Mouse (Mus musculus): ENCODE measurements around the gene Foxo3. TPM values are rescaled to one million over a fixed set of nuclear protein-coding genes. Genes with fewer than 3 reads are reported as not detected.

Gene Foxo3
- total RNA-seq, 1 experiment from 2014 or later = 68.2 TPM

GRCm38 (mm10) chr10:42177771-42178674, 98.5 kb downstream of the Foxo3 start:
- ATAC-seq (replicated peaks in 1 of 2; ENCODE audit: insufficient read depth in 1 of 2, low FRiP score in 2 of 2, low TSS enrichment in 1 of 2, low read depth in 1 of 2, poor library complexity in 2 of 2, severe bottlenecking in 2 of 2) = no peak

- ATAC-seq (replicated peaks in 1 of 2; ENCODE audit: insufficient read depth in 1 of 2, low FRiP score in 2 of 2, low TSS enrichment in 1 of 2, low read depth in 1 of 2, poor library complexity in 2 of 2, severe bottlenecking in 2 of 2) = no peak
These were observed 102.3 kb downstream of the Foxo3 start for GRCm38 (mm10) chr10:42174283-42174682.

GRCm38 (mm10) chr10:42173839-42174238, 102.7 kb downstream of the Foxo3 start:
- ATAC-seq (replicated peaks in 1 of 2; ENCODE audit: insufficient read depth in 1 of 2, low FRiP score in 2 of 2, low TSS enrichment in 1 of 2, low read depth in 1 of 2, poor library complexity in 2 of 2, severe bottlenecking in 2 of 2) = peak; percentile 27 to 33; a peak in 2 of 4 replicates

- ATAC-seq (replicated peaks in 1 of 2; ENCODE audit: insufficient read depth in 1 of 2, low FRiP score in 2 of 2, low TSS enrichment in 1 of 2, low read depth in 1 of 2, poor library complexity in 2 of 2, severe bottlenecking in 2 of 2) = peak in 1 of 2 experiments; percentile 29; a peak in 1 of 4 replicates
These were observed 105.6 kb downstream of the Foxo3 start for GRCm38 (mm10) chr10:42170889-42171347.

GRCm38 (mm10) chr10:42170201-42170600, 106.4 kb downstream of the Foxo3 start:
- ATAC-seq (replicated peaks in 1 of 2; ENCODE audit: insufficient read depth in 1 of 2, low FRiP score in 2 of 2, low TSS enrichment in 1 of 2, low read depth in 1 of 2, poor library complexity in 2 of 2, severe bottlenecking in 2 of 2) = no peak

- ATAC-seq (replicated peaks in 1 of 2; ENCODE audit: insufficient read depth in 1 of 2, low FRiP score in 2 of 2, low TSS enrichment in 1 of 2, low read depth in 1 of 2, poor library complexity in 2 of 2, severe bottlenecking in 2 of 2) = peak; percentile 27 to 45; a peak in 1 of 4 replicates
These were observed 121.8 kb downstream of the Foxo3 start for GRCm38 (mm10) chr10:42154727-42155126.

GRCm38 (mm10) chr10:42152426-42153205, 123.9 kb downstream of the Foxo3 start:
- peak; percentile 22 to 25; a peak in 2 of 4 replicates for ATAC-seq (replicated peaks in 1 of 2; ENCODE audit: insufficient read depth in 1 of 2, low FRiP score in 2 of 2, low TSS enrichment in 1 of 2, low read depth in 1 of 2, poor library complexity in 2 of 2, severe bottlenecking in 2 of 2)

GRCm38 (mm10) chr10:42149767-42150166, 126.8 kb downstream of the Foxo3 start:
- ATAC-seq (replicated peaks in 1 of 2; ENCODE audit: insufficient read depth in 1 of 2, low FRiP score in 2 of 2, low TSS enrichment in 1 of 2, low read depth in 1 of 2, poor library complexity in 2 of 2, severe bottlenecking in 2 of 2) = no peak

- ATAC-seq (replicated peaks in 1 of 2; ENCODE audit: insufficient read depth in 1 of 2, low FRiP score in 2 of 2, low TSS enrichment in 1 of 2, low read depth in 1 of 2, poor library complexity in 2 of 2, severe bottlenecking in 2 of 2) = no peak
These were observed 128.2 kb downstream of the Foxo3 start for GRCm38 (mm10) chr10:42148326-42148725.

- no peak for ATAC-seq (replicated peaks in 1 of 2; ENCODE audit: insufficient read depth in 1 of 2, low FRiP score in 2 of 2, low TSS enrichment in 1 of 2, low read depth in 1 of 2, poor library complexity in 2 of 2, severe bottlenecking in 2 of 2)
These were observed 131.3 kb downstream of the Foxo3 start for GRCm38 (mm10) chr10:42145221-42145620.

GRCm38 (mm10) chr10:42144788-42145187, 131.8 kb downstream of the Foxo3 start:
- peak; percentile 25 to 63; a peak in 2 of 4 replicates for ATAC-seq (replicated peaks in 1 of 2; ENCODE audit: insufficient read depth in 1 of 2, low FRiP score in 2 of 2, low TSS enrichment in 1 of 2, low read depth in 1 of 2, poor library complexity in 2 of 2, severe bottlenecking in 2 of 2)

GRCm38 (mm10) chr10:42144176-42144575, 132.4 kb downstream of the Foxo3 start:
- ATAC-seq (replicated peaks in 1 of 2; ENCODE audit: insufficient read depth in 1 of 2, low FRiP score in 2 of 2, low TSS enrichment in 1 of 2, low read depth in 1 of 2, poor library complexity in 2 of 2, severe bottlenecking in 2 of 2) = no peak

GRCm38 (mm10) chr10:42142791-42143190, 133.8 kb downstream of the Foxo3 start:
- no peak for ATAC-seq (replicated peaks in 1 of 2; ENCODE audit: insufficient read depth in 1 of 2, low FRiP score in 2 of 2, low TSS enrichment in 1 of 2, low read depth in 1 of 2, poor library complexity in 2 of 2, severe bottlenecking in 2 of 2)

- no peak for ATAC-seq (replicated peaks in 1 of 2; ENCODE audit: insufficient read depth in 1 of 2, low FRiP score in 2 of 2, low TSS enrichment in 1 of 2, low read depth in 1 of 2, poor library complexity in 2 of 2, severe bottlenecking in 2 of 2)
These were observed 134.5 kb downstream of the Foxo3 start for GRCm38 (mm10) chr10:42142081-42142480.

- no peak for ATAC-seq (replicated peaks in 1 of 2; ENCODE audit: insufficient read depth in 1 of 2, low FRiP score in 2 of 2, low TSS enrichment in 1 of 2, low read depth in 1 of 2, poor library complexity in 2 of 2, severe bottlenecking in 2 of 2)
These were observed 136.8 kb downstream of the Foxo3 start for GRCm38 (mm10) chr10:42139749-42140148.

- no peak for ATAC-seq (replicated peaks in 1 of 2; ENCODE audit: insufficient read depth in 1 of 2, low FRiP score in 2 of 2, low TSS enrichment in 1 of 2, low read depth in 1 of 2, poor library complexity in 2 of 2, severe bottlenecking in 2 of 2)
These were observed 141.5 kb downstream of the Foxo3 start for GRCm38 (mm10) chr10:42134759-42135702.

Data from hematopoietic stem cell, adult 5-6 weeks (primary cell).